Mouse (Mus musculus) embryonic fibroblast, embryonic 13.5 days (primary cell): Measurements from ENCODE around the gene Cltb.

Source experiments
- CTCF ChIP-seq: IDR thresholded peaks from 2 replicates; pipeline ENCODE4 v1.5.1; 2011; ENCODE audit warnings: mild to moderate bottlenecking, control low read depth, low read length, moderate library complexity, borderline replicate concordance; ENCODE audit not compliant: insufficient read depth
- POLR2A ChIP-seq: IDR thresholded peaks from 2 replicates; pipeline ENCODE4 v1.6.1; 2011; ENCODE audit warnings: low read depth, mild to moderate bottlenecking, control low read depth, low read length, moderate library complexity

- TF ChIP-seq CTCF (no peak), POLR2A (peak; percentile 33; the same call in 1 of the 2 replicates)
Measured at GRCm38 (mm10) chr13:54621960-54622521, 10.9 kb upstream of the Cltb start.
